Mouse (Mus musculus): ENCODE measurements around the gene Kif23. TPM values are rescaled to one million over a fixed set of nuclear protein-coding genes. Genes with fewer than 3 reads are reported as not detected.
A peak's percentile ranks its signal among the peaks of the same experiment; 100 is the strongest.

Gene Kif23
- total RNA-seq, 2 experiments from 2014 or later = 1.5 to 3.9 TPM

DNA sequence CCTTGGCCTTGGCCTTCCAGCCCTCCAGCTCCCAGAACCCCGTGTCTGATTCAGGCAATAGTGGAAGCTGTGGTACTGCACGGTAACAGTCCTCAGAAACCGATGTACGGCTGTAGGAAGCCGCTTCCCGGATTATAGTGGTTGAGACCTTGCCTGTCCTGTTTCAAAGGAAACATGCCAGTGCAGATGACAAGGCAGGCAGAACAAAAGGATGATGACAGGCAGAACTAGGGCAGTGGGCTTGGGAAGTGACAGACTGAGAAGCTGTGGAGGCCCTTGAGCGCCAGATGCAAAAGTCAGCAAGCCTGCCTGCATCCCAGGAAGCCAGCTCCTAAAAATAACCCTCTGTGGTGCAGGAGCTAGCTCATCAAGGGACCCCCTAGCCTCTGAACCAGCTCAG, 62.2 kb downstream of the Kif23 start:
- no peak for TF ChIP-seq CTCF (conservative IDR thresholded peaks at IDR 0.05)
- DNase-seq (ENCODE audit: low spot score in 2 of 2) = no peak
- Histone ChIP-seq H3K4me3 (no peak overlapping the region), H3K27ac (no peak overlapping the region)

GRCm38 (mm10) chr9:61882179-61882578, 64.4 kb downstream of the Kif23 start:
- no peak for DNase-seq (ENCODE audit: low spot score in 2 of 2)
- Histone ChIP-seq H3K27ac (no peak overlapping the region), H3K4me3 (no peak overlapping the region)
- TF ChIP-seq CTCF (conservative IDR thresholded peaks at IDR 0.05) = no peak

- no peak overlapping the region for H3K27ac ChIP-seq
- H3K4me3 ChIP-seq = no peak overlapping the region
- peak; percentile 81 for TF ChIP-seq CTCF (conservative IDR thresholded peaks at IDR 0.05)
- peak; percentile 63 to 76 for DNase-seq (ENCODE audit: low spot score in 2 of 2)
Observed at GRCm38 (mm10) chr9:61878889-61879288, 67.7 kb downstream of the Kif23 start.

DNA sequence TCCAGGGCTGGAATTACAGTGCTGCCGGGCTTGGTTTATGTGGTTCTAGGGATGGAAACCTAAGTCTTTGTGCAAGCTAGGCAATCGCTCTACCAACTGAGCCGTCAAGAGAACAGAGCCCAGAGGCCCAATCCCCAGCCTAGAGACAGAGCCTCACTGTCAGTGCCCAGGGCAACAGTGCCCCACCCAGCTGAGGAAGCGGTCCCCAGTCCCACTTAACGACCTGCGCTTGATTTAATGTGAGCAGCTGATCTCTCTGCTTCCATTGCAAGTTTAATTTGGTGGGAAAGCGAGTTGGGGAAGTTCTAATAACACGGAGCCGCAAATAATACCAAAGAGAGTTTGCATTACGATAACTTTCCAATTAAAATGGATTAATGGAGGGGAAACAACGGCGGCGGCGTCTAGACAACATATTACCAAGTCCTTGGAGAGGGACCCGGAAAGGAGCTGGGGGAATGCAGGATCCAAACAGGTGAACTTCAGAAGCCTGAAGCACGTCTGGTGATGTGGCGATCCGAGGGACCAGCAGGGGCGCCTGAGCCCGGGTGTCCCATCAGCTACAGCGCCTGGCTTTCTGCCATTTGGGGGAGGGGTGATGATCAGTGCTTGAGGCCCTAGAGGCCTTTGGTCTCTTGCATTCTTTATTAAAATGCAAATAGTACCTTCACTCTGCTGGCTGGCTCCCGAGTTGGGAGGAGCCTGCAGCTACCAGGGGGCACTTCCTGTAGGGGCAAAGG, 69.0 kb downstream of the Kif23 start:
- Histone ChIP-seq H3K27ac (no peak overlapping the region), H3K4me3 (no peak overlapping the region)
- DNase-seq (ENCODE audit: low spot score in 2 of 2) = no peak
- TF ChIP-seq CTCF (conservative IDR thresholded peaks at IDR 0.05) = peak; percentile 16

GRCm38 (mm10) chr9:61873325-61873724, 73.2 kb downstream of the Kif23 start:
- no peak for DNase-seq (ENCODE audit: low spot score in 2 of 2)
- no peak for TF ChIP-seq CTCF (conservative IDR thresholded peaks at IDR 0.05)
- H3K4me3 ChIP-seq = no peak overlapping the region
- peak overlapping the region; percentile 14; the same call in 1 of the 2 replicates for H3K27ac ChIP-seq

- no peak for TF ChIP-seq CTCF (conservative IDR thresholded peaks at IDR 0.05)
- H3K27ac ChIP-seq = peak overlapping the region; percentile 24; the same call in 1 of the 2 replicates
- no peak overlapping the region for H3K4me3 ChIP-seq
- peak in 1 of 2 experiments; percentile 28 for DNase-seq (ENCODE audit: low spot score in 2 of 2)
Observed at GRCm38 (mm10) chr9:61872246-61872941, 74.2 kb downstream of the Kif23 start.

- peak overlapping the region; percentile 24; the same call in 1 of the 2 replicates for H3K27ac ChIP-seq
- TF ChIP-seq CTCF (conservative IDR thresholded peaks at IDR 0.05) = no peak
- H3K4me3 ChIP-seq = no peak overlapping the region
- no peak for DNase-seq (ENCODE audit: low spot score in 2 of 2)
Observed at GRCm38 (mm10) chr9:61871839-61872238, 74.7 kb downstream of the Kif23 start.

DNA sequence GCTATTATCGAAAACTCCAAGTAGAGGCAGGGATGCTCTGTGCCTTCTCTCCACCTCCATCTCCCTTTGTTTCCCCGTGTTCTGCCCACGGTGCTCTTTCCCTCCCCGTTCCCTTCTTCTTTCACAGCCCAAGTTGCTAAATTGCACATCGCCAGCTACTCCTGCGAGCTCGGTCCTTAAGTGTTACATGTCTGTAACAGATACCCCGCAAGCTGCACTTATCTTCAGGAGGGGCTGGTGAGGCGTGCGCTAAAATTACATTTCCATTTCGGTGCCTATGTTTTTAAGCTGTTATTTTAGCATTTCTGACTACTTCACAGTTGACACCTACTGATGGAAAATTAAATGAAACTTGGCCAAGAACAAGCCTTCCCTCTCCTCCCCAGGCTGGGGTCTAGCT, 78.9 kb downstream of the Kif23 start:
- Histone ChIP-seq H3K27ac (no peak overlapping the region), H3K4me3 (no peak overlapping the region)
- no peak for DNase-seq (ENCODE audit: low spot score in 2 of 2)
- TF ChIP-seq CTCF (conservative IDR thresholded peaks at IDR 0.05) = no peak

Other genes starting within 250 kb of the Kif23 start
- 1,000 to 10,000 TPM; 1,620 to 1,656 TPM for gene Rplp1, start 32.2 kb downstream of the Kif23 start, total RNA-seq (2021)
- gene Paqr5, start 80.1 kb upstream of the Kif23 start, total RNA-seq (2021) = 1 to 10 TPM; 3.9 to 6.3 TPM
- 10 to 100 TPM; 23.9 to 27.5 TPM for gene Glce, start 175.9 kb upstream of the Kif23 start, total RNA-seq (2021)

Data from layer of hippocampus, adult 2 months (tissue).